Mouse (Mus musculus) myocyte (in vitro differentiated cells): ENCODE results near the gene P2rx1.

ENCODE experiments used
- POLR2A ChIP-seq: IDR thresholded peaks from one replicate; pipeline ENCODE4 v1.6.1; 2011; ENCODE audit warnings: low read depth, mild to moderate bottlenecking, control low read depth, moderate library complexity; ENCODE audit not compliant: insufficient read length
- TCF12 ChIP-seq: IDR thresholded peaks from one replicate; pipeline ENCODE4 v1.6.1; 2011; ENCODE audit warnings: mild to moderate bottlenecking, control low read depth; ENCODE audit not compliant: poor library complexity, insufficient read depth, severe bottlenecking

DNA sequence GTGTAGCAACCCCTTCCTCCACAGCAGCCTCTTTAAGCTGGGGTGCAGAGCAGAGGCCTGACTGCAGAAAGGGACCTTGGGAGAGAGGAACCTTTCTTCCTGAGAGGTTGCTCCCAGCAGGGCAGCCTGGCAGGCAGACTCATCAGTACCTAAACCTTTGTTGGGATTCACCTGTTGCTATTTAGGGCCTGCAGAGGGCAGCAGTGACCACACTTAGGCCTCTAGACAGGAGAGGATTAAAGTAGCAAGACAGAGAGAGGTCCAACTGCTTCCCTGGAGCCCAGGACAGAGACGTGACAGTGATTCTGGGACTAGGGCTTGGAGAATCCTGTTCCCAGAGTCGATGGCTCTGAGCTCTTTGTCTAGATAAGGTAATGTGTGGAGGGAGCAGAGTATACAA, 7.5 kb downstream of the P2rx1 start:
- TF ChIP-seq TCF12, result no peak
- no peak for TF ChIP-seq POLR2A
